Mouse (Mus musculus): ENCODE results near the gene Olfr836. TPM values are rescaled to one million over a fixed set of nuclear protein-coding genes. Genes with fewer than 3 reads are reported as not detected.

Olfr836 gene
- not detected in 2 replicates for polyA plus RNA-seq (2015; fragmentation: Nextera tagmentation; extraction: Ambion mirVana)

GRCm38 (mm10) chr9:19120082-19120481, at the start of gene Olfr836:
Olfr836 (plus strand) TSS chr9:19120382.

GRCm38 (mm10) chr9:19136017-19136416, 15.8 kb downstream of the Olfr836 start, which contains the start of gene Olfr837:
Olfr837 (plus strand) TSS chr9:19136317.

Other genes starting within 250 kb of the Olfr836 start
- not detected in 2 replicates for gene Olfr830, start 245.7 kb upstream of the Olfr836 start, polyA plus RNA-seq (2015; fragmentation: Nextera tagmentation; extraction: Ambion mirVana)
- not detected in 2 replicates for gene Olfr832, start 183.3 kb upstream of the Olfr836 start, polyA plus RNA-seq (2015; fragmentation: Nextera tagmentation; extraction: Ambion mirVana)
- not detected in 2 replicates for gene Olfr834, start 132.4 kb upstream of the Olfr836 start, polyA plus RNA-seq (2015; fragmentation: Nextera tagmentation; extraction: Ambion mirVana)
- not detected in 2 replicates for gene Olfr835, start 87.6 kb upstream of the Olfr836 start, polyA plus RNA-seq (2015; fragmentation: Nextera tagmentation; extraction: Ambion mirVana)
- gene Olfr837, start 15.9 kb downstream of the Olfr836 start, polyA plus RNA-seq (2015; fragmentation: Nextera tagmentation; extraction: Ambion mirVana) = not detected in 2 replicates
- not detected in 2 replicates for gene Olfr839-ps1, start 56.9 kb downstream of the Olfr836 start, polyA plus RNA-seq (2015; fragmentation: Nextera tagmentation; extraction: Ambion mirVana)
- not detected in 2 replicates for gene Olfr843, start 131.6 kb downstream of the Olfr836 start, polyA plus RNA-seq (2015; fragmentation: Nextera tagmentation; extraction: Ambion mirVana)
- gene Olfr844, start 196.0 kb downstream of the Olfr836 start, polyA plus RNA-seq (2015; fragmentation: Nextera tagmentation; extraction: Ambion mirVana) = not detected in 2 replicates
- gene Olfr845, start 216.1 kb downstream of the Olfr836 start, polyA plus RNA-seq (2015; fragmentation: Nextera tagmentation; extraction: Ambion mirVana) = not detected in 2 replicates
- gene Olfr846, start 243.6 kb downstream of the Olfr836 start, polyA plus RNA-seq (2015; fragmentation: Nextera tagmentation; extraction: Ambion mirVana) = not detected in 2 replicates